Mouse (Mus musculus): ENCODE data around the gene Ifi206. TPM values are rescaled to one million over a fixed set of nuclear protein-coding genes. Genes with fewer than 3 reads are reported as not detected.
"Not testable (repeated sequence)": the region's sequence is repeated elsewhere in the genome, so short reads cannot be mapped to it uniquely, and the experiment has no call there.

Ifi206 gene
- 0.84 and 3.1 TPM in 2 replicates for polyA plus RNA-seq (2011; ENCODE audit: insufficient read depth, insufficient read length, low replicate concordance, missing spikeins)

- 15% methylated on average over 3 of the region's 3 CpGs for WGBS
- H3K4me1 ChIP-seq (ENCODE audit: control insufficient read depth, insufficient read depth, low read length); H3K27ac ChIP-seq (ENCODE audit: control insufficient read depth, insufficient read depth, low read depth, low read length, poor library complexity): not testable (repeated sequence)
- peak within 1 kb of the TSS; percentile 11 for H3K4me3 ChIP-seq (replicated peaks; ENCODE audit: control insufficient read depth, low read depth, low read length)
Observed at GRCm38 (mm10) chr1:173490812-173491480, at the start of gene Ifi206. Gene Ifi206, minus strand, starts transcription at chr1:173491041.

DNA sequence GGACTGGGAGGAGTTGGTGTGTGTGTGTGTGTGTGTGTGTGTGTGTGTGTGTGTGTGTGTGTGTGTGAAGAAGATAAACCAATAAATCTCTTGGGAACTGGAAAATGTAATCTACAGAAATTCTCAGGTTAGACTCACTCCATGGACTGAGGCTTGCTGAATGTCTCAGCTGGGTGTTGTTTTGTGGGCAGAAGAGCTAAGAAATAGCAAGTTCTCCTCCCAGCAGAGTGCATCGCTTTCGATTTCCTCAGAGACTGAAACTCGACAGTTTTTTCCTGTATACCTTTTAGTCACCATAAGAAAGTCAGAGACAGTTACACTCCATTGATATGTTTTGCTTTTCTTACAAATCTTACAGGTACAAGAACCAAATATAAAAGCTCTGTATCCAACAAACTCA, 45.0 kb upstream of the Ifi206 start, which contains the start of gene Ifi214:
Ifi214 (minus strand) TSS at position 167 of the 400 bp plus-strand sequence.
- not testable (repeated sequence) for H3K4me3 ChIP-seq (replicated peaks; ENCODE audit: control insufficient read depth, low read depth, low read length); H3K27ac ChIP-seq (ENCODE audit: control insufficient read depth, insufficient read depth, low read depth, low read length, poor library complexity); H3K4me1 ChIP-seq (ENCODE audit: control insufficient read depth, insufficient read depth, low read length)
- 61% methylated on average over 3 of the region's 3 CpGs for WGBS

- no peak overlapping the region for H3K4me3 ChIP-seq (replicated peaks; ENCODE audit: control insufficient read depth, low read depth, low read length)
- TF ChIP-seq CTCF (IDR thresholded peaks at IDR 0.05; ENCODE audit: control insufficient read depth, insufficient read depth, low read length) = no peak
- no peak for TF ChIP-seq POLR2A (IDR thresholded peaks at IDR 0.05; ENCODE audit: borderline replicate concordance, control insufficient read depth, low read depth, low read length)
- H3K4me1 ChIP-seq (ENCODE audit: control insufficient read depth, insufficient read depth, low read length) = no peaks in the 10 kb centered on the region
- no peak overlapping the region for H3K27ac ChIP-seq (ENCODE audit: control insufficient read depth, insufficient read depth, low read depth, low read length, poor library complexity)
Observed at GRCm38 (mm10) chr1:173521452-173521851, 30.6 kb upstream of the Ifi206 start.

DNA sequence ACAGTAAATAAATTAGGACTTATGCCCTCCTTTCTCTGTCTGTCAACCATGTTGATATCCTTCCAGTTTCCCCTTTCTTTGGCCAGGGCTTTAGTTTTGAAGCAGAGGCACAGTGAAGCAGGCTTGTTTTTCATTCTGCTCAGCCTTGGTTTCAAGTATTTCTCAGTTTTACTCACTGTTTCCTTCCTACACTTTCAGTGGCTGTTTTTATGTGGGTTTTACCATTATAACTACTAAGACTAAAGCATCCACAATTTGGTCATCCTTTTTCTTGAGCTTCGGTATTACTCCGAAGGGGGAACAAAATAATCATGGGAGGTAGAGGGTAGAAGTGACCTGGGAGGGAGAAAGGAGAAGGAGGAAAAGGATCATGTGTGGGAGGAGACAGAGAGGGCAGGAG, 19.8 kb upstream of the Ifi206 start:
- WGBS = 78% methylated on average over 2 of the region's 2 CpGs
- not testable (repeated sequence) for H3K4me1 ChIP-seq (ENCODE audit: control insufficient read depth, insufficient read depth, low read length); H3K27ac ChIP-seq (ENCODE audit: control insufficient read depth, insufficient read depth, low read depth, low read length, poor library complexity); H3K4me3 ChIP-seq (replicated peaks; ENCODE audit: control insufficient read depth, low read depth, low read length)

DNA sequence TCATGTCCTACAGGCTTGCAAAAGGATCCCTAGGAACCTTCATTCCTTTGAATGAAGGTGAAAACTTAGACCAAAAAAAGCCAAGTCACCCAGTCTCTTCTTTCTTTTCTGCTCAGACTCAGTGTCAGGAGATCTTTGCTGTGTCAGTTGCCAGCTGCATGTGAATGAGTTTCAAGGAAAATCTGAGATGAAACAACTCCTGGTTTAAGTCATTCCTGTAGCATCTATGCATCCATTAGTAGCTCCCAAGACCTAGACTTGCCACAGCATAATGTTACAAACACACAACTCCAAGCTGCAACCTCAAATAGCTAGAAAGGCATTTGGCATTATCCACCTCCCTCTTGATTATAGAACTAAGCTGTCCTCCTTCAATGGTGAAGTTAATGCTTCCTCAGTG, 642 bp upstream of the Ifi206 start:
- H3K4me3 ChIP-seq (replicated peaks; ENCODE audit: control insufficient read depth, low read depth, low read length); H3K4me1 ChIP-seq (ENCODE audit: control insufficient read depth, insufficient read depth, low read length); H3K27ac ChIP-seq (ENCODE audit: control insufficient read depth, insufficient read depth, low read depth, low read length, poor library complexity): not testable (repeated sequence)

DNA sequence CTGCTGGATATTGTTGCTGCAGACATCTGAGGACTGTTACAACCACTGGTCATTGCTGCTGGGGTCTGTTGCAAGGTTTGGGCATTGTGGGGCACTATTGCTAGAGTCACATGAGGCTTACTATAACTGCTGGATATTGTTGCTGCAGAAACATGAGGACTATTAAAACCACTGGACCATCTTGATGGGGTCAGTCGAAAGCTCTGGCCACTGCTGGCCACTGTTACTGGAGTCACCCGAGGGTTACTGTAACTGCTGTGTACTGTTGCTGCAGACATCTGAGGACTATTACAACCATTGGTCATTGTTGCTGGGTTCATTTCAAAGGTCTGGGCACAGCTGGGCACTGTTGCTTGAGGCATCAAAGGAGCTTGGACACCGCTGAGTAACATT, 9.7 kb downstream of the Ifi206 start:
- WGBS = 76% methylated on average over 3 of the region's 3 CpGs
- H3K27ac ChIP-seq (ENCODE audit: control insufficient read depth, insufficient read depth, low read depth, low read length, poor library complexity); H3K4me3 ChIP-seq (replicated peaks; ENCODE audit: control insufficient read depth, low read depth, low read length); H3K4me1 ChIP-seq (ENCODE audit: control insufficient read depth, insufficient read depth, low read length): not testable (repeated sequence)

DNA sequence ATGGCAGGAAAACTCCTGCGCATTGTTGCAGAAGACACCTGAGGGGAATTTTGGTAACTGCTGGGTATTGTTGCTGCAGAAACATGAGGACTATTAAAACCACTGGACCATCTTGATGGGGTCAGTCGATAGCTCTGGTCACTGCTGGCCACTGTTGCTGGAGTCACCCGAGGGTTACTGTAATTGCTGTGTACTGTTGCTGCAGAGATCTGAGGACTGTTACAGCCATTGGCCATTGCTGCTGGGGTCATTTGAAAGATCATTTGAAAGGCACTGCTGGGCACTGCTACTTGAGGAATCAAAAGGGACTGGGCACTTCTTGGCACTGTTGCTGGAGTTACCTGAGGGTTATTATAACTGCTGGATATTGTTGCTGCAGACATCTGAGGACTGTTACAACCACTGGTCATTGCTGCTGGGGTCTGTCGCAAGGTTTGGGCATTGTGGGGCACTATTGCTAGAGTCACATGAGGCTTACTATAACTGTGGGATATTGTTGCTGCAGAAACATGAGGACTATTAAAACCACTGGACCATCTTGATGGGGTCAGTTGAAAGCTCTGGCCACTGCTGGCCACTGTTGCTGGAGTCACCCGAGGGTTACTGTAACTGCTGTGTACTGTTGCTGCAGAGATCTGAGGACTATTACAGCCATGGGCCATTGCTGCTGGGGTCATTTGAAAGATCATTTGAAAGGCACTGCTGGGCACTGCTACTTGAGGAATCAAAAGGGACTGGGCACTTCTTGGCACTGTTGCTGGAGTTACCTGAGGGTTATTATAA, 10.3 kb downstream of the Ifi206 start:
- WGBS = 86% methylated on average over 5 of the region's 5 CpGs
- not testable (repeated sequence) for H3K27ac ChIP-seq (ENCODE audit: control insufficient read depth, insufficient read depth, low read depth, low read length, poor library complexity); H3K4me3 ChIP-seq (replicated peaks; ENCODE audit: control insufficient read depth, low read depth, low read length)

DNA sequence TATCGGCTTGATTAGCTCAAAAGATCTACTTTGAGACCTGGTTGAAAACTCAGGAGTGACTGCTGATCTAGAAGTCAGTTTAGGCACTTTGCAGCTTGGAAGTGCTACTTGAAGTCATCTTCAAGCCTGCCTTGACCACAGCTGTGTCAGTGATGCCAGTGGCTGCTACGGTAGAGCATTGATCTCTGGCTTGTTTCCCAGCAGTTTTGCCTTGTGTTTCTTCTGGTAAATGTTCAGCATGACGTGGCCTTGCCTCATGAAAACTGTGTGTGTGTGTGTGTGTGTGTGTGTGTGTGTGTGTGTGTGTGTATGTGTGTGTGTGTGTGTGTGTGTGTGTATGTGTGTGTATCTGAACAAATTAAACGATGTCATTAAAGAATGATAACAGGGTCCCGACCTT, 34.1 kb downstream of the Ifi206 start:
- Histone ChIP-seq H3K4me3 (replicated peaks; ENCODE audit: control insufficient read depth, low read depth, low read length) (no peak overlapping the region), H3K27ac (ENCODE audit: control insufficient read depth, insufficient read depth, low read depth, low read length, poor library complexity) (no peak overlapping the region), H3K4me1 (ENCODE audit: control insufficient read depth, insufficient read depth, low read length) (no peaks in the 10 kb centered on the region)
- WGBS = 86% methylated on average over 5 of the region's 5 CpGs
- no peak for TF ChIP-seq CTCF (IDR thresholded peaks at IDR 0.05; ENCODE audit: control insufficient read depth, insufficient read depth, low read length)
- TF ChIP-seq POLR2A (IDR thresholded peaks at IDR 0.05; ENCODE audit: borderline replicate concordance, control insufficient read depth, low read depth, low read length) = no peak

More for the DNA sequence above, 10.3 kb downstream of the Ifi206 start:
- H3K4me1 ChIP-seq (ENCODE audit: control insufficient read depth, insufficient read depth, low read length) = not testable (repeated sequence)

DNA sequence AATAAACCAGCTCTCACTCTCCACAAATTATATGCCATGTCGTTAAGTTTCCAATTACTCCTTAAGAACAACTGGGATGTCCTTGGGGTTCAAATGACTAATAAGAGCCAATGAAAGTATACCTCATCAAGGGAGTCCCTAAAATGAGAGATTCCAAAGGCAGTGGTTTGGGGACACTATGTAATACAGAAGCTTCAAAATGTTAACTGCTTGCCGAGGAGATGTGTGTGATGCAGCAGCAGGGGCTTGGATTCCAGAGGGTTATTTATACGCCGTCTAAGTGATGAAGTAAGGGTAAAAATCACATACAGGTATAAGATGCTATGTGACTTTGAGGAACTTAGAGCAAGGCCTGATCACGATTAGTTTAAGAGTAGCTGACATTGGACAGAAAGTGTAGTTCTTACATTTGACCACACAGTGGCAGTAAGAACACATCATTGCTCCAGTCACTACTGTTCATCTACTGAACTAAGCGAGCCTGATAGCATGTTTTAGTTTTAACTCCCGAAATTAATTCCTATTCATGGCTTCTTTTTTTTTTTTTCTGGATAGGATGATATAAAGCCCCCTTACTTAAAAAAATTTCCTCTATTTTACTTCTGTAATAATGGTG, 34.6 kb downstream of the Ifi206 start:
- TF ChIP-seq CTCF (IDR thresholded peaks at IDR 0.05; ENCODE audit: control insufficient read depth, insufficient read depth, low read length) = peak; percentile 51
- TF ChIP-seq POLR2A (IDR thresholded peaks at IDR 0.05; ENCODE audit: borderline replicate concordance, control insufficient read depth, low read depth, low read length) = no peak
- Histone ChIP-seq H3K27ac (ENCODE audit: control insufficient read depth, insufficient read depth, low read depth, low read length, poor library complexity) (no peak overlapping the region), H3K4me1 (ENCODE audit: control insufficient read depth, insufficient read depth, low read length) (peaks cover 2% of the 10 kb centered on the region; the same call in 1 of the 2 replicates), H3K4me3 (replicated peaks; ENCODE audit: control insufficient read depth, low read depth, low read length) (no peak overlapping the region)
- WGBS = 45% methylated on average over 7 of the region's 7 CpGs

All from bone marrow, adult 2 months (tissue).